Comparison of ENCODE assay signal across 21 mouse cellular contexts in genomic region chr3:38427200-38427599, GRCm38 (mm10).
"Had no signal": no experiment of that assay in that cellular context is flagged by ENCODE, and none has a peak within 500 bp of the region (broad histone marks: within the 10 kb centered on the region; RNA-seq: fewer than 3 reads in every experiment).

No protein-coding gene starts in this region.

- ATAC-seq: liver, embryonic 12.5 days had no signal

- H3K4me2 ChIP-seq: kidney, embryonic 15.5 days; limb, embryonic 13.5 days; liver, embryonic 12.5 days; liver, embryonic 15.5 days; midbrain, embryonic 11.5 days had no signal

- DNase-seq: kidney, adult 8-10 months; kidney, postnatal 10 days; kidney, postnatal 4 days; layer of hippocampus, adult 9-11 months; liver; lung, adult 18-20 months; lung, postnatal 10 days; lung, postnatal 4 days; midbrain, embryonic 14.5 days; right cerebral cortex, postnatal 14 days; right cerebral cortex, postnatal 4 days; thymus, adult 2 months; thymus, postnatal 14 days; thymus, postnatal 4 days had no signal

- H3K36me3 ChIP-seq: kidney, embryonic 15.5 days; limb, embryonic 10.5 days; limb, embryonic 13.5 days; liver, embryonic 12.5 days; liver, embryonic 15.5 days had no signal

- H3K4me1 ChIP-seq: kidney, embryonic 15.5 days; limb, embryonic 10.5 days; limb, embryonic 13.5 days; liver, embryonic 12.5 days; liver, embryonic 15.5 days had no signal

- H3K4me3 ChIP-seq: kidney, embryonic 15.5 days; limb, embryonic 10.5 days; limb, embryonic 13.5 days; liver, embryonic 12.5 days; liver, embryonic 15.5 days had no signal

- H3K9me3 ChIP-seq: kidney, embryonic 15.5 days; limb, embryonic 10.5 days; limb, embryonic 13.5 days; liver, embryonic 12.5 days; liver, embryonic 15.5 days had no signal

- H3K27ac ChIP-seq: kidney, embryonic 15.5 days; limb, embryonic 10.5 days; limb, embryonic 13.5 days; liver, embryonic 12.5 days; liver, embryonic 15.5 days; stomach, postnatal 0 days had no signal

- H3K27me3 ChIP-seq: kidney, embryonic 15.5 days; limb, embryonic 13.5 days; liver, embryonic 12.5 days; liver, embryonic 15.5 days had no signal

- H3K9ac ChIP-seq: kidney, embryonic 15.5 days; limb, embryonic 13.5 days; liver, embryonic 12.5 days; liver, embryonic 15.5 days had no signal
